Mouse (Mus musculus) MEL (cell line): Measurements from ENCODE around the gene Tmem114. TPM values are rescaled to one million over a fixed set of nuclear protein-coding genes. Genes with fewer than 3 reads are reported as not detected.
A peak's percentile ranks its signal among the peaks of the same experiment; 100 is the strongest.

Experiments
- DNase-seq: peaks from one replicate; pipeline ENCODE4 v3.0.0; 2011; ENCODE audit warnings: low read depth, low spot score
- H3K27ac ChIP-seq: 2 replicates; pipeline ENCODE4 v1.5.1; 2012; ENCODE audit warnings: low read depth, mild to moderate bottlenecking, control low read depth, low read length, moderate library complexity; ENCODE audit not compliant: control insufficient read depth
- H3K27me3 ChIP-seq, 2 experiments: fragments of 150-350 bp in 1 of 2; sonication (generic) in 1 of 2; 2 replicates each; pipeline ENCODE4 v1.6.1; 2012; ENCODE audit warnings: low read length in 2 of 2, mild to moderate bottlenecking in 2 of 2, improper control_type of control experiment in 1 of 2, moderate library complexity in 1 of 2; ENCODE audit not compliant: insufficient read depth in 2 of 2, control insufficient read depth in 1 of 2
- H3K36me3 ChIP-seq, 2 experiments: 2 replicates each; pipeline ENCODE4 v1.6.1; 2012 to 2014; ENCODE audit warnings: low read length in 2 of 2, improper control_type of control experiment in 1 of 2, inconsistent platforms in 1 of 2, mild to moderate bottlenecking in 1 of 2; ENCODE audit not compliant: insufficient read depth in 2 of 2, control insufficient read depth in 1 of 2
- H3K4me1 ChIP-seq, 2 experiments: fragments of 150-350 bp in 1 of 2; sonication (generic) in 1 of 2; 2 replicates each; pipeline ENCODE4 v1.6.1; 2012; ENCODE audit warnings: low read length in 2 of 2, improper control_type of control experiment in 1 of 2, mild to moderate bottlenecking in 1 of 2; ENCODE audit not compliant: insufficient read depth in 2 of 2, control insufficient read depth in 1 of 2
- H3K4me3 ChIP-seq, 2 experiments: fragments of 150-350 bp in 1 of 2; sonication (generic) in 1 of 2; 2 replicates each; pipeline ENCODE4 v1.5.1; 2012; ENCODE audit warnings: low read depth in 2 of 2, low read length in 2 of 2, mild to moderate bottlenecking in 2 of 2, moderate library complexity in 2 of 2, control low read depth in 1 of 2, improper control_type of control experiment in 1 of 2; ENCODE audit not compliant: control insufficient read depth in 1 of 2, insufficient read depth in 1 of 2
- H3K79me2 ChIP-seq: 2 replicates; pipeline ENCODE4 v1.6.1; 2012; ENCODE audit warnings: mild to moderate bottlenecking, low read length, moderate library complexity; ENCODE audit not compliant: control insufficient read depth, poor library complexity, insufficient read depth
- H3K9ac ChIP-seq: 2 replicates; pipeline ENCODE4 v1.6.1; 2012; ENCODE audit warnings: low read depth, mild to moderate bottlenecking, control low read depth, low read length, moderate library complexity; ENCODE audit not compliant: control insufficient read depth, poor library complexity, severe bottlenecking
- H3K9me3 ChIP-seq: fragments of 150-350 bp; sonication (generic); replicated peaks from 2 replicates; pipeline ENCODE4 v1.6.1; 2012; ENCODE audit warnings: mild to moderate bottlenecking, low read length, improper control_type of control experiment, moderate library complexity; ENCODE audit not compliant: insufficient read depth
- BHLHE40 ChIP-seq: IDR thresholded peaks from 2 replicates; pipeline ENCODE4 v1.6.1; 2012; ENCODE audit warnings: low read depth, mild to moderate bottlenecking, inconsistent platforms, low read length, improper control_type of control experiment, borderline replicate concordance
- CTCF ChIP-seq, 3 experiments: IDR thresholded peaks in 2 of 3; conservative IDR thresholded peaks in 1 of 3; 2 replicates each; pipeline ENCODE4 v1.5.1; 2011 to 2012; ENCODE audit warnings: low read length in 3 of 3, low read depth in 2 of 3, mild to moderate bottlenecking in 2 of 3, improper control_type of control experiment in 1 of 3, inconsistent platforms in 1 of 3, mixed read lengths in 1 of 3, moderate library complexity in 1 of 3; ENCODE audit not compliant: control insufficient read depth in 1 of 3, insufficient read depth in 1 of 3, poor library complexity in 1 of 3, severe bottlenecking in 1 of 3
- E2F4 ChIP-seq: IDR thresholded peaks from 2 replicates; pipeline ENCODE4 v1.6.1; 2011; ENCODE audit warnings: low read depth, low read length, improper control_type of control experiment, borderline replicate concordance
- ELF1 ChIP-seq: IDR thresholded peaks from 2 replicates; pipeline ENCODE4 v1.6.1; 2014; ENCODE audit warnings: low read depth, mild to moderate bottlenecking, inconsistent platforms, low read length, improper control_type of control experiment, moderate library complexity
- EP300 ChIP-seq, 2 experiments: IDR thresholded peaks; 2 replicates each; pipeline ENCODE4 v1.6.1; 2011; ENCODE audit warnings: improper control_type of control experiment in 2 of 2, low read length in 2 of 2, low read depth in 1 of 2, mild to moderate bottlenecking in 1 of 2
- ETS1 ChIP-seq: IDR thresholded peaks from 2 replicates; pipeline ENCODE4 v1.6.1; 2012; ENCODE audit warnings: low read depth, mild to moderate bottlenecking, inconsistent platforms, low read length, improper control_type of control experiment, moderate library complexity
- GABPA ChIP-seq: IDR thresholded peaks from 2 replicates; pipeline ENCODE4 v1.6.1; 2012; ENCODE audit warnings: low read depth, mild to moderate bottlenecking, inconsistent platforms, low read length, improper control_type of control experiment, moderate library complexity
- HCFC1 ChIP-seq: IDR thresholded peaks from 2 replicates; pipeline ENCODE4 v1.6.1; 2012; ENCODE audit warnings: low read depth, mild to moderate bottlenecking, inconsistent platforms, low read length, improper control_type of control experiment, moderate library complexity
- JUND ChIP-seq: IDR thresholded peaks from 2 replicates; pipeline ENCODE4 v1.6.1; 2011; ENCODE audit warnings: low read depth, mild to moderate bottlenecking, improper control_type of control experiment, low read length
- KAT2A ChIP-seq: conservative IDR thresholded peaks from 2 replicates; pipeline ENCODE4 v1.6.1; 2012; ENCODE audit warnings: low read depth, low read length, improper control_type of control experiment, inconsistent platforms
- MAFK ChIP-seq: IDR thresholded peaks from 2 replicates; pipeline ENCODE4 v1.6.1; 2011; ENCODE audit warnings: low read depth, mild to moderate bottlenecking, low read length, improper control_type of control experiment, borderline replicate concordance
- MAX ChIP-seq: IDR thresholded peaks from 2 replicates; pipeline ENCODE4 v1.6.1; 2011; ENCODE audit warnings: low read length, improper control_type of control experiment
- MAZ ChIP-seq: IDR thresholded peaks from 2 replicates; pipeline ENCODE4 v1.6.1; 2012; ENCODE audit warnings: low read depth, mild to moderate bottlenecking, inconsistent platforms, low read length, improper control_type of control experiment
- MXI1 ChIP-seq: IDR thresholded peaks from 2 replicates; pipeline ENCODE4 v1.6.1; 2011; ENCODE audit warnings: mild to moderate bottlenecking, low read depth, low read length, improper control_type of control experiment
- MYB ChIP-seq: IDR thresholded peaks from 2 replicates; pipeline ENCODE4 v1.6.1; 2011; ENCODE audit warnings: mild to moderate bottlenecking, low read depth, low read length, improper control_type of control experiment
- MYC ChIP-seq: IDR thresholded peaks from 2 replicates; pipeline ENCODE4 v1.6.1; 2011; ENCODE audit warnings: low read depth, mild to moderate bottlenecking, low read length, improper control_type of control experiment, moderate library complexity
- NELFE ChIP-seq: IDR thresholded peaks from 2 replicates; pipeline ENCODE4 v1.6.1; 2011; ENCODE audit warnings: low read depth, low read length, improper control_type of control experiment
- NRF1 ChIP-seq: IDR thresholded peaks from 2 replicates; pipeline ENCODE4 v1.6.1; 2014; ENCODE audit warnings: low read depth, mild to moderate bottlenecking, inconsistent platforms, low read length, improper control_type of control experiment, moderate library complexity; ENCODE audit not compliant: poor library complexity, insufficient read depth, severe bottlenecking
- POLR2A ChIP-seq, 2 experiments: IDR thresholded peaks; 2 replicates each; pipeline ENCODE4 v1.6.1; 2011 to 2012; ENCODE audit warnings: low read length in 2 of 2, mild to moderate bottlenecking in 2 of 2, control low read depth in 1 of 2, improper control_type of control experiment in 1 of 2, low read depth in 1 of 2, moderate library complexity in 1 of 2; ENCODE audit not compliant: control insufficient read depth in 1 of 2, insufficient read depth in 1 of 2, poor library complexity in 1 of 2
- RCOR1 ChIP-seq: IDR thresholded peaks from 2 replicates; pipeline ENCODE4 v1.6.1; 2012; ENCODE audit warnings: low read depth, mild to moderate bottlenecking, inconsistent platforms, low read length, improper control_type of control experiment
- SIN3A ChIP-seq: IDR thresholded peaks from 2 replicates; pipeline ENCODE4 v1.6.1; 2012; ENCODE audit warnings: low read length, improper control_type of control experiment, inconsistent platforms
- TAL1 ChIP-seq: IDR thresholded peaks from 2 replicates; pipeline ENCODE4 v1.6.1; 2012; ENCODE audit warnings: mild to moderate bottlenecking, inconsistent platforms, low read length, moderate library complexity, mixed read lengths
- USF1 ChIP-seq: IDR thresholded peaks from 2 replicates; pipeline ENCODE4 v1.6.1; 2014; ENCODE audit warnings: low read depth, mild to moderate bottlenecking, inconsistent platforms, low read length, improper control_type of control experiment, moderate library complexity
- USF2 ChIP-seq, 2 experiments: IDR thresholded peaks; 2 replicates each; pipeline ENCODE4 v1.6.1; 2011 to 2012; ENCODE audit warnings: improper control_type of control experiment in 2 of 2, low read length in 2 of 2, borderline replicate concordance in 1 of 2, inconsistent platforms in 1 of 2, low read depth in 1 of 2, mild to moderate bottlenecking in 1 of 2; ENCODE audit not compliant: insufficient read depth in 1 of 2
- ZC3H11A ChIP-seq: IDR thresholded peaks from 2 replicates; pipeline ENCODE4 v1.6.1; 2012; ENCODE audit warnings: low read depth, mild to moderate bottlenecking, inconsistent platforms, low read length, improper control_type of control experiment
- ZKSCAN1 ChIP-seq: IDR thresholded peaks from 2 replicates; pipeline ENCODE4 v1.6.1; 2012; ENCODE audit warnings: low read depth, mild to moderate bottlenecking, inconsistent platforms, low read length, improper control_type of control experiment, moderate library complexity
- ZMIZ1 ChIP-seq: IDR thresholded peaks from 2 replicates; pipeline ENCODE4 v1.6.1; 2012; ENCODE audit warnings: low read depth, mild to moderate bottlenecking, inconsistent platforms, low read length, improper control_type of control experiment, moderate library complexity
- ZNF384 ChIP-seq: IDR thresholded peaks from 2 replicates; pipeline ENCODE4 v1.6.1; 2012; ENCODE audit warnings: low read depth, mild to moderate bottlenecking, inconsistent platforms, low read length, improper control_type of control experiment
- polyA plus RNA-seq, 2 experiments: library from polyadenylated mRNA; stranded (reverse) in 1 of 2; unstranded in 1 of 2; fragments of >175 nt in 1 of 2; fragments of >200 nt in 1 of 2; gene quantifications; 2 replicates each; pipeline versions ENCODE4 v1.2.1 to v1.2.4; 2012; ENCODE audit warnings: low replicate concordance in 2 of 2, low read depth in 1 of 2; ENCODE audit not compliant: insufficient read length in 2 of 2, insufficient read depth in 1 of 2, missing spikeins in 1 of 2
- total RNA-seq: library from RNA; depleted of rRNA; stranded (reverse); fragments of 300-350 nt; gene quantifications from 2 replicates; pipeline ENCODE4 v1.2.3, GENCODE M21; 2012; rRNA removed

The Tmem114 gene
- not detected in 2 replicates for total RNA-seq
- not detected for polyA plus RNA-seq

- H3K9ac ChIP-seq: no peak within 1 kb of the TSS
- H3K27me3 ChIP-seq: no peaks in the 10 kb centered on the region
- no peaks in the 10 kb centered on the region for H3K79me2 ChIP-seq
- H3K36me3 ChIP-seq: no peaks in the 10 kb centered on the region
- H3K27ac ChIP-seq: no peak within 1 kb of the TSS
- no peak for DNase-seq
- TF ChIP-seq ETS1: no peak
- no peak for TF ChIP-seq KAT2A
- no peak for TF ChIP-seq MXI1
- TF ChIP-seq USF1: no peak
- no peak for TF ChIP-seq POLR2A (IDR thresholded peaks at IDR 0.05; ENCODE audit: control insufficient read depth in 1 of 2, insufficient read depth in 1 of 2, low read depth in 1 of 2, low read length in 2 of 2, poor library complexity in 1 of 2)
- TF ChIP-seq E2F4: no peak
- no peak for TF ChIP-seq ZKSCAN1
- no peak for TF ChIP-seq USF2 (IDR thresholded peaks at IDR 0.05; ENCODE audit: borderline replicate concordance in 1 of 2, insufficient read depth in 1 of 2, low read depth in 1 of 2, low read length in 2 of 2)
- no peak for TF ChIP-seq HCFC1
- TF ChIP-seq NELFE: no peak
- H3K4me3 ChIP-seq: no peak within 1 kb of the TSS
- no peaks in the 10 kb centered on the region for H3K9me3 ChIP-seq
- no peaks in the 10 kb centered on the region for H3K4me1 ChIP-seq
Observed at GRCm38 (mm10) chr16:8424971-8425330, at the start of gene Tmem114. Tmem114 (minus strand) TSS chr16:8425136.

- peak; percentile 94 for DNase-seq
- Histone ChIP-seq H3K9me3 (no peaks in the 10 kb centered on the region), H3K27ac (peak within 1 kb of the TSS; percentile 62), H3K27me3 (no peaks in the 10 kb centered on the region), H3K4me1 (peaks cover 2 to 11% of the 10 kb centered on the region in 2 experiments), H3K36me3 (peaks cover 0 to 15% of the 10 kb centered on the region in 2 experiments; a peak in 2 of 4 replicates), H3K9ac (peak within 1 kb of the TSS; percentile 86), H3K4me3 (peak within 1 kb of the TSS; percentile 78 to 88), H3K79me2 (peaks cover 10% of the 10 kb centered on the region)
- TF ChIP-seq EP300 (IDR thresholded peaks at IDR 0.05; ENCODE audit: low read depth in 1 of 2, low read length in 2 of 2) (no peak), ZNF384 (no peak), NRF1 (peak; percentile 99), MAFK (no peak), ELF1 (no peak; the same call in 1 of the 2 replicates), MYC (peak; percentile 89), ZKSCAN1 (no peak), E2F4 (no peak), MYB (no peak), ZMIZ1 (peak; percentile 70; the same call in 1 of the 2 replicates), ETS1 (peak; percentile 56), ZC3H11A (no peak), RCOR1 (no peak), JUND (no peak), GABPA (no peak), HCFC1 (peak; percentile 81), MXI1 (peak; percentile 96), MAX (peak; percentile 88), TAL1 (no peak), KAT2A (no peak), BHLHE40 (no peak), CTCF (IDR thresholded peaks at IDR 0.05 in 2 of 3, conservative IDR thresholded peaks at IDR 0.05 in 1 of 3; ENCODE audit: control insufficient read depth in 1 of 3, insufficient read depth in 1 of 3, low read depth in 2 of 3, low read length in 3 of 3, poor library complexity in 1 of 3, severe bottlenecking in 1 of 3) (peak in 1 of 3 experiments; percentile 5; a peak in 1 of 6 replicates), SIN3A (peak; percentile 85), USF1 (0 out of 2 replicates have a peak, but pooled peaks have one; percentile 50), MAZ (no peak)
Observed at GRCm38 (mm10) chr16:8470603-8471481, 45.9 kb upstream of the Tmem114 start, which contains the start of gene Mettl22. Mettl22 (plus strand) TSS chr16:8470788.
